Mouse (Mus musculus): Measurements from ENCODE around the gene Six3.

Six3 gene

GRCm38 (mm10) chr17:85613266-85613860, at the start of gene Six3:
Six3 (plus strand) TSS chr17:85613608.
- DNase-seq (ENCODE audit: low spot score): no peak

GRCm38 (mm10) chr17:85564107-85564506, 49.3 kb upstream of the Six3 start:
- DNase-seq (ENCODE audit: low spot score): no peak

- DNase-seq (ENCODE audit: low spot score): no peak
Measured at GRCm38 (mm10) chr17:85574023-85574422, 39.4 kb upstream of the Six3 start.

- DNase-seq (ENCODE audit: low spot score): no peak
Measured at GRCm38 (mm10) chr17:85578290-85578689, 35.1 kb upstream of the Six3 start.

GRCm38 (mm10) chr17:85579350-85579749, 34.1 kb upstream of the Six3 start:
- DNase-seq (ENCODE audit: low spot score): no peak

- DNase-seq (ENCODE audit: low spot score): no peak
Measured at GRCm38 (mm10) chr17:85580221-85580620, 33.2 kb upstream of the Six3 start.

- no peak for DNase-seq (ENCODE audit: low spot score)
Measured at GRCm38 (mm10) chr17:85584170-85584569, 29.2 kb upstream of the Six3 start.

- no peak for DNase-seq (ENCODE audit: low spot score)
Measured at GRCm38 (mm10) chr17:85584573-85584972, 28.8 kb upstream of the Six3 start.

GRCm38 (mm10) chr17:85585779-85586178, 27.6 kb upstream of the Six3 start:
- no peak for DNase-seq (ENCODE audit: low spot score)

- no peak for DNase-seq (ENCODE audit: low spot score)
Measured at GRCm38 (mm10) chr17:85591976-85592375, 21.4 kb upstream of the Six3 start.

GRCm38 (mm10) chr17:85595853-85596252, 17.6 kb upstream of the Six3 start:
- DNase-seq (ENCODE audit: low spot score): no peak

- DNase-seq (ENCODE audit: low spot score): no peak
Measured at GRCm38 (mm10) chr17:85596341-85596890, 17.0 kb upstream of the Six3 start.

GRCm38 (mm10) chr17:85599520-85599919, 13.9 kb upstream of the Six3 start:
- DNase-seq (ENCODE audit: low spot score): no peak

- no peak for DNase-seq (ENCODE audit: low spot score)
Measured at GRCm38 (mm10) chr17:85606463-85606862, 6.9 kb upstream of the Six3 start.

- no peak for DNase-seq (ENCODE audit: low spot score)
Measured at GRCm38 (mm10) chr17:85607556-85608365, 5.6 kb upstream of the Six3 start.

GRCm38 (mm10) chr17:85608366-85609093, 4.9 kb upstream of the Six3 start:
- DNase-seq (ENCODE audit: low spot score): no peak

- DNase-seq (ENCODE audit: low spot score): no peak
Measured at GRCm38 (mm10) chr17:85609094-85609425, 4.3 kb upstream of the Six3 start.

- no peak for DNase-seq (ENCODE audit: low spot score)
Measured at GRCm38 (mm10) chr17:85609621-85610392, 3.6 kb upstream of the Six3 start.

GRCm38 (mm10) chr17:85610393-85611115, 2.9 kb upstream of the Six3 start:
- DNase-seq (ENCODE audit: low spot score): no peak

- DNase-seq (ENCODE audit: low spot score): no peak
Measured at GRCm38 (mm10) chr17:85611521-85612515, 1.6 kb upstream of the Six3 start.

Measured in urinary bladder, postnatal 10 days (tissue).